Mouse (Mus musculus) lung, postnatal 0 days (tissue): ENCODE results near the gene 2410004P03Rik.

Experiments used
- CTCF ChIP-seq: IDR thresholded peaks from 2 replicates; pipeline ENCODE4 v1.5.1; 2016; ENCODE audit warnings: antibody characterized with exemption, mild to moderate bottlenecking
- EP300 ChIP-seq: IDR thresholded peaks from 2 replicates; pipeline ENCODE4 v1.6.1; 2016; ENCODE audit warnings: antibody characterized with exemption, mild to moderate bottlenecking, control low read depth

GRCm38 (mm10) chr12:17001211-17001610, 10.3 kb downstream of the 2410004P03Rik start:
- TF ChIP-seq CTCF (no peak), EP300 (no peak)
